Mouse (Mus musculus) MEL-GATA-1-ER (cell line): ENCODE data around the gene Vps51.
"Not testable (repeated sequence)": the region's sequence is repeated elsewhere in the genome, so short reads cannot be mapped to it uniquely, and the experiment has no call there.

Source experiments
- DNase-seq: peaks from one replicate; pipeline ENCODE4 v3.0.0-alpha.2; 2012; ENCODE audit warnings: low read depth; ENCODE audit errors: extremely low read depth

The Vps51 gene

DNA sequence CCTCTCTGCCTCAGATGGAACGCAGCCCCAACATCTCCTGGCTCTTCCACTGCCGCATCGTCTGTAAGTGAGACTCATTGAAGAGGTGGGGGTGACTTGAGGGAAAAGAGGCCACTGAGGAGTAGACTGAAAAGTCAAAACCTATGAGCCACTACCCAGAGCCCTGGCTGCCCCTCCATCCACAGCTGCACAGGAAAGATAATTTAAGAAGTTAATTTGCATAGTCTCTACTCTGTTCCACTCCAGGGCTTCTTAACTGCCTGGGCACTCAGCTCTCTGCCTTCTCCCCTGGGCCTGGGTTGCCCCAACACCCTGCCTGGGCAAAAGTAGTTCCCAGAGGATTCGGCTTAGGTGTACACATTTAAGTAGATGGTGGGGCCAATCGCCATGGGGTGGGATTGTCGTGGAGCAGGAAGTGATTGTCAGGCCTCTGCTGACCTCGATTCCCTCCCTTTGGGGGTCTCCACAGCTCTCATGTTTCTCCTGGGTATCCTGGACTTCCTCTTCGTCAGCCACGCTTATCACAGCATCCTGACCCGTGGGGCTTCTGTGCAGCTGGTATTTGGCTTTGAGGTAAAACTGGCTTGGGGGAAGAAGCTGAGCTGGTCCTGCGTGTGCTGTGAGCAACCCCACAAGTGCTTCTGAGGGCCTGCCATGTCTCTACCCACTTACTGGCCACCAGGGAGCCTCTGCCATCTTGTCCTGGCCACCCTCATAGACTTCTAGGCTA is 28.2 kb downstream of the Vps51 start:
- DNase-seq = peak; percentile 65

DNA sequence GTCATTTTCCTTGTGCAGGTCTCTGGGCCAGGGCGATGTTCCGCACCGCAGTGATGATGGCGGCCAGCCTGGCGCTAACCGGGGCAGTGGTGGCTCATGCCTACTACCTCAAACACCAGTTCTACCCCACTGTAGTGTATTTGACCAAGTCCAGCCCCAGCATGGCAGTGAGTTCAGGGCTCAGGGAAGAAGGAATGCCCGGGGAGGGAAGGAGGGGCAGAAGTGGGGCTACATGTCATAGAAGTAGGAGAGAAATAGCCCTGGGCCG is 29.2 kb downstream of the Vps51 start:
- no peak for DNase-seq

DNA sequence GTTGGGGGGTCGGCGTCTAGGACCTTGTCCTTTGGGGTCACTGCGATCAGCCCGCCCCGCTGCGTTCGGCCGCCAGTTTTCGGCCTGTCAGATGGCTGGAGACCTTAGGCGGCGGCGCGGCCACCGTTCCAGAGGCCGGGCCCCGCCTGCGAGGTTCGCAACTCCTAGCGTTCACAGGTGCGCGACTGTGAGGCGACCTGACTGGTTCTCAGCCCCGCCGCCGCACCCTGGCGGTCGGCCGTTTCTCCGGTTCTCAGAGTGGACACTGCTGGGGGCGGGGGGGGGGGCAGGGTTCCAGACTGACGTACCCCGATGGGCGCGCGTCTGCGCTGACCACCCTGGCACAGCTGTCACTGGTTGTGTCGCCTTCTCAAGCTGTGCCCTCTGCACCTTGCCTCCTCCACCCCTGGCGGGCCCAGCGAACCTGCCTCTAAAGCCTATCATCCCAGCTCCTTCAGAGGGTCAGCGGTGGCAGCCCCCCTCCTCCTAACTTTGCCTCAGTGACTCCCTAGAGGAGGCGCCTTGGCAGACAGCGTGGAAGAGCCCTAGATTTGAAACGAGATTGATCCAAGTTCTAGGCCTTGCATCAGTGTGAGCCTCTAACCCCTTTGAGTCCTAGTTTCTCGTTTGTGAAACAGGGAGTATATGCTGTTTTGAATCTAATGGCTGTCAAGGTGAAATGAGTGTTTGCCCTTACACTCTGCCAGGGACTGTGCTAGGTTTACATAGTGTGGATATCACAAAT is 29.7 kb downstream of the Vps51 start:
- DNase-seq = no peak

DNA sequence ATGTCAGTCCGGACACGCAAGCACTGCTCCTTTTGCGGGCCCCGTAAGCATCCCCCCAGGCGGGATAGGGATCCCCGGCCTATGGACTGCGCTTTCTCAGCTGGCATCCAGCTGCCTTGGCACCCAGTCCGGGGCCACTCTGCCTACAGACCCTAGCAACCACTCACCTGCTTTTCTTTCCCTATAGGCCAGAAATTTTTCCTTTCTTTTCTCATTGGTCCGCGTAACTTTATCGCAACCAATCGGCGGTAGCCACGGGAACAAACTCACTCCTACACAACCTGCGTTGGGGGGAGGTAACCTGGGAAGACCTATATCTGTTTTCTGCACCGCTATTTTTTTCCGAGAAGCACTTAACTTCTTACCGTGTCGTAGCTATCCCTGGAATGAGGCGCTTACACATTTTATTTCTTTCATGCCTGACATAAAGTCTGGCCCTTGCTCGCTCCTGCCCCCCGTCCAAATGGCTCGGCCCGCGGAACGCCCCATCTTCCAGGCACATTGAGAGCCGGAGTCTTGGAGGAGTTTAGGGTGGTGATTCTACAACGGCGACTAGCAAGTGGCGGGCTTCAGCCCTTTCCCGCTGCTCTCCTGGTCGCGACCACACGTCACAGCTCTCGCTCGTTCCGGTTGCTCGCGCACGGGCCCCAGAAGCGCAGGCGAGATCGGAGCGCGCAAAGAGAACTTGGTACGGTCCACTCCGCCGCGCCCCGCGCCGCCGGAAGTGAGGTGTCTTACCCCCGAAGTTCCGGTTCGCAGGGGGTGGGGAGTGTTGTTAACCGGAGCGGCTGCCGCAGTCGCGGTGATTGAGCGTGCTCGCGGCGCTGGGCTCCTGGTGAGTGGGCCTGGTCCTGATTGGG is 30.5 kb downstream of the Vps51 start, which contains the start of gene Syvn1:
Gene Syvn1, plus strand, starts transcription at position 283 of the 860 bp plus-strand sequence.
- peak; percentile 95 for DNase-seq

DNA sequence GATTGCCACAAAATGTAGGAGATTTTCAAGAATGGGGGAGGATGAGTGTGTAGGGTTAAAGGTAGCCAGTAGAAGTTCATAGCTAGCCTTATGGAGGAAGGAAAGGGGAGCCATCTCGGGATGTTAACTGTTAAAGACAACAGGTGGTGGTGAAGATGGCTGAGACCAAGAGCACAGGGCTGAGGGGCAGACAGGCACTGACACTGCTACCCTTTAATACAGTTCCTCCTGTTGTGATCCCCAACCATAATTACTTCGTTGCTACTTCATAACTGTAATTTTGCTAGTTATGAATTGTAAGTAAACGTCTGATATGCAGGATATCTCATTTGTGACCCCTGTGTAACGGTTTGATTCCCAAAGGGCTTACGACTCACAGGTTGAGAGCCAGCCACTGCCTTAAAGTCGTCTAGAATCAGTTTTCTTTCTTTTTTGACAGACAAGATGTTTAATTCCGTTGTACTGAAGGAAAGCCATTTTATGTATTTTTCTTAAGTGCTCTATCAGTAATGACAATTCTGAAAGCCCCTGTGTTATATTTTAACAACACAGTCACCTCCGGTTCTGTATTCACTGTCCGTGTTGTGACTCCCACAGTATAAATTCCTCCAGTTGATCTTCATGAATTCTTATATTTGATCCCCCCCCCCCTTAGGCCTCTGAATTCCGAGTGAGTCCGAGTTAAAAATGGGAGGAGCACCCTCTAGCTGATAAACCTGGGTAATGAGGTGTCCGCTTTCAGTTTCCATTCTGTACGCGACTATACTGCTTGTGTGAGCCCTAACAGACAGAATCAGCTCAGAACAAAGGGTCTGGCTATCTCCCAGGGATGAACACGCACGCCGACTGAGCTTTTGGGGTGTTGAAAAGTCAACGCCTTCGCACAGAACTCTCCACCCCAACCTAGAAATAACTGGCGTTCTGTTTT is 31.4 kb downstream of the Vps51 start:
- peak; percentile 71 for DNase-seq

DNA sequence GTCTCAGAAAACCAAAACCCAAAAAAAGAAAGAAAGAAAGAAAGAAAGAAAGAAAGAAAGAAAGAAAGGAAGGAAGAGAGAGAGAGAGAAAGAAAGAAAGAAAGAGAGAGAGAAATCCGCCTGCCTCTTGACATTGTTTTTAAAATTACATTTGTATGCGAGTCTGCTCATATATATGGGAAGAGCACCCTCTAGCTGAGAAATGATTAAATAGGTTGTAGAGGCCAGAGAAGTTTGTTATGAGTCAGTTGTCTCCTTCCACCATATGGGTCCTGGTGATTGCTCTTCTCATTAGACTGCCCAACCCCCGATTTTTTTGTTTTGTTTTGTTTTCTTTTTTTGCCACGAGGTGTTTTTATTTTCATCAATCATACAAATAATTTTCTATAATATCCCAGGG is 32.9 kb downstream of the Vps51 start:
- DNase-seq = not testable (repeated sequence)

DNA sequence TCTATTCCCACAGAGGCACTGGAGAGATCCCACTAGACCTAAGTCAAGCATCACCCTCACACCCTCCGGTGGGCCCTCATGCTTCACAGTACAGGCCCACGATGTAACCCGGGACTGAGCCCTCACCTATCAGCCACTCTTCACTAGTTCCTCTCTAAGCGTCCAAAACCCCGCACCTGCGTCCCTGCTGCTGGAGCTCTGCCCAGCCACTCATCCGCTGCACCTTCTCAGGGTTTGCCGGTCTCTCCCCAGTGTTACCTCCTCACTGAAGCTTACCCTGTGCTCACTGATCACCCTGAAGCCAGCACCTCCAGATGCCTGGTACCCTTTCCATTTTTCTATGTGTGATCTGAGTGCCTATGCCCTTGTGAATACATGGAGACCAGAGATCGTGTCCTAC is 34.7 kb downstream of the Vps51 start:
- DNase-seq = no peak

DNA sequence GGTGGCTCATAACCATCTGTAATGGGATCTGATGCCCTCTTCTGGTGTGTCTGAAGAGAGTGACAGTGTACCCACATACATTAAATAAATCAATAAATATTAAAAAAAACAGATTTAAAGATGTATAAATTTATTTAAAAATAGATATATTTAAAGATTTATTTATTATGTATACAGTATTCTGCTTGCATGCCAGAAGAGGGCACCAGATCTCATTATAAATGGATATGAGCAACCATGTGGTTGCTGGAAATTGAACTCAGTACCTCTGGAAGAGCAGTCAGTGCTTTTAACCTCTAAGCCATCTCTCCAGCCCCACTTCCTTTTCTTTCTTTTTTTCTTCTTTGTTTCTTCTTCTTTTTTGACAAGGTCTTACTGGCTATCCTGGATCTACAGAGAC is 37.0 kb downstream of the Vps51 start:
- DNase-seq = no peak

DNA sequence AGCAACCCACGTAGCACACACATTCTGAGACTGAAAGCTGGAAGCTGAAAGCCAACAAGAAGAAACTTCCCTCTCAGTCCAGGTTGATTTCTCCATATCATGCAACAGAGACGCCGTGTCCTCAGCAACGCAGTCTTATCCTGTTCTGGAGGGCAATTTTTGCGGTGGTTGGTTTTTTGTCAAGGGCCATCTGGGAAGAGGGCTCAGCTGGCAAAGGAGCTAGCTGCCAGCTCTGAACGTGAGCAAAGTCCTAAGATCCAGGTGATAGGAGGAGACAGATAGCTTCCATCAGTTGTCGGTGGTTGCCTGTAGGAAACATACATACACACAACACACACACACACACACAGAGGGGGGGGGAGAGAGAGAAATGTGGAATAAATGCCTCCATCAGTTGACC is 38.7 kb downstream of the Vps51 start:
- DNase-seq = no peak

DNA sequence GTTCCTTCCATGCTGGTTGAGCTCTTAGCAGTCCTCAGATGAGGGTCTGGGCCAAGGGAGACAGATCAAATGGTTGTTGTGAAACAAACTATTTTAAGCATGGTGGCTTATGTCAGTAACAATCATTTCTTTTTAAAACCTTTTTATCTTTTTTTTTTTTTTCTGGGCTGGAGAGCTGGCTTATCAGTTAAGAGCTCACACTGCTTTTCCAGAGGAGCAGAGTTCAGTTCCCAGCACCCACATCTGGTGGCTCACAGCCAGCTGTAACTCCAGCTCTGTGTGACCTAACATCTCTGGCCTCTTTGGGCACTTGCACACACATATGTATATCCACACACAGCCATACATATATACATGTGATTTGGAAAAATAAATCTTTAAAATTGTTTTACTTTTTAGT is 39.3 kb downstream of the Vps51 start:
- no peak for DNase-seq

DNA sequence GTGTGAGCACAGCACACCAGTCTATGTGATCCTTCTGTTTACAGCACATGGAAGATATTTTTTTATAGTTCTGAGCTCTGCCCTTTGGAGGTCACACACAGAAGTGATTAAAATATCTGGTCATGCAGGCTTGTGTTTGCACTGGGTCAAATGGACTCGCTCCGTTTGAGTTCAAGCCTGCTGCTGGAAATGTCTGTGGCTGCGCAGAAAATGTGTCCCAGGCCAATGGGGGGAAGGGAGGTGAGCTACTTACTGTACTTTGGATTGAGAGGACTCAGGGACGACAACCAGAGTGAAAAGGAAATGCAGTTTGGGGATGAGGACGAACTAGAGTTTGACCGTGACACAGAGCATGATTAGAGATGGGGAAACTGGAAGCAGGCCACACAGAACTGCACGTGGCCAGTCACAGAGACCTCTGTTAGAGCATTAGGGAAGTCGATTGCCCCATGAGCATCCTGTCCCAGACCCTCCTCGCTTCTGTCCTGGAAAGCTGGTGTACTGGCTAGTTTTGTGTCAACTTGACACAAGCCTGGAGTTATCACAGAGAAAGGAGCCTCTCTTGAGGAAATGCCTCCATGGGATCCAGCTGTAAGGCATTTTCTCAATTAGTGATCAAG is 41.0 kb downstream of the Vps51 start:
- DNase-seq = no peak

DNA sequence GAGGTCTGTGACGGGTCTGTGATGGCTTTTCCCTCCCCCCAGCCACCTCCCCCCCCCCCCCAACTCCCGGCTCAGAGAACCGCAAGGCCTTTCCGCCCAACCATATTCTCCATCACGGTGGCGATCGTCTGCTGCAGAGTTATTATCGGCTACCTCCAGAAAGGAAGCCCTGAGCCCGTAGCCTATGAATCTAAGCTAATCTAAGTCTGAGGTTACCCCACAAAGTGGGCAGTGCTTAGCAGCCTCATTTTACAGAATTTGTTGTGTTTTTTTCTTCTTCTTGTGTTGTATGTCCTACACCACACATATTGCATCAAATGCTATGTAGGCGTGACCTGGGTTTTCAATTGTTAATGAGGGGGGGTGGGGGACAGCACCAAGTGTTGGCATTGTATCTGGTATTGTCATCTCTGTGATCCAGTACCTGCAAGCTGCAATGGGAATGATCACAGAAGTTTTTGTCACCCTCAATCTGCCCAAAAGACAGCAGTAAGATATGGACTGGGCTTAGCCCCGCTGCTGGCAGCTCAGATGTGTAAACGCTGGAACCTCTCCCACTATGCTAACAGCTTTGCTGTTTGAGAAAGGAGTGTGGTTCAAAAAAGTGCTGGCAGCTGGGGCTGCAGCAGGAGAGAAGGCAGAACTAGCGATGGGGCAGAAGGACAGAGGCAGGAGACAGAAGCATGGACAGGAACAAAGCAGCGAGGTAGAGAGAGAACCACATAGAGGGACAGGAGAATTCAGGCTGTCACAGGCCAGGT is 46.3 kb downstream of the Vps51 start:
- DNase-seq = no peak

DNA sequence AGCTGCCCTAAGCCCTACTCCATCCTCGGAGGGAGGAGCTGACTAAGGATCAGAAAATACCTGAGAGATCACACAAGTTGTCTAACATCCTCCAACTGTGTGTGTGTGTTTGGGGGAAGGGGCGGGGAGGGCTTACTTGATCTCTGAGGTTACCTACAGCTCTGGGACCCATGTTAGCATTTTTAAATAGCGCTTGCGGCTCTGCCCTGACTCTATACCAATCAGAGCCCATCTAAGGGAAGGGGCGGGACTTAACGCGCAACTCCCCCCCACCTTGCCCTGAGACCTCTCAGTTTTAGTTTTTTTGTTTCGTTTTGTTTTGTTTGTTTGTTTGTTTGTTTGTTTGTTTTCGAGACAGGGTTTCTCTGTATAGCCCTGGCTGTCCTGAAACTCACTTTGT is 47.6 kb downstream of the Vps51 start:
- no peak for DNase-seq

DNA sequence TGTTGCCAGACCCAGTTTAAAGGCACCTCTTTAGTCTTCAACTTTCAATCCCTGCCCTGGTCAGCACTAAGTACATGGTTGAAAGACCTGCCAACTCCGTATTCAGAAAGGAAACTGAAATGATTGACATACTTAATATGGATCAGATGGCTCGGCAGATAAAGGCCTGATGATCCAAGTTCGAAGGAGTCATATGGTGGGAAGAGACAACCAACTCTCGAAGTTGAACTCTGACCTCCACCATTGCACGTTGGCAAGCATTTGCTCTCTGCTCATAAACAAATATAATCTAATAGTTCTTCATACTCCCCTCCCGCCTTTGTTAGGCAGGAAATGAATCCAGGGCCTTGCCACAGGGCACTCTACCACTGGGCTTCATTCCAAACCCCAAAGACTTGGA is 48.0 kb downstream of the Vps51 start:
- DNase-seq = no peak

DNA sequence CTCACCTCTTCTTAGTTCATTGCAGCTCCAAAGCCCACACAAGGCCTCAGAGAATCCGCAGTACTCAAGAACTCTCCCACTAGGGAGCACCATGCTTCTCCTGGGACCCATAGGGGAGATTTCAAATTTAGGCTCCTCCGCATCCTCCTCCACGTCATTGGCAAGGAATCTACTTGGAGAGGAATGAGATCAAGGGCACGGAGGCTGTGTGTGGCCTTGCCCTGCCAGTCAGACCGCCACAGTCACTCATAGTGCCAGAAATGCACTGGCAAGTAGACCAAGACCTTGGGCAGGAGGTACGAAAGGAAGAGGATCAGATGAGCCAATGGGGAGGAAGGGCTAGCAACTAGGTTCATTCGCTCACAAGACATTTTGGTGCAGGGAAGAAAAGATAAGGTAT is 53.1 kb downstream of the Vps51 start:
- no peak for DNase-seq

DNA sequence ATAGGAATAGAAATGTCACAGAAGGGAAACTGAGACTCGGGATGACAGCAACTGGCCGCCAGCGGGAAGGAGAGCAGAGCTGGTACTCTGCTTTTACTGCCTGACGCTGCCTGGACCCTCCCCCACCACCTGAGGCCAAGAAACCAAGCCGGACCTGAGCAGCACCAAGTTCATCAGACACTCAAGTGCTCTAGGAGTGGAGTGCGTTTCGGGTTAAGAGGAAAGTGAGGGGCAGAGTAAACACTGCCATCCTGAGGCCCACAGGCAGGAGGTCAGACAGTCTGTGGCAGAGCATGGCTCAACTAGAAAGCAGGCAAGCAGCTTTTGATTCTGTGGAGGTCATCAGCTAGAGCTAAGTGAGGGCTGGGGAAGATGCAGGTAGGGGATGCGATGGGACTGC is 54.0 kb downstream of the Vps51 start:
- DNase-seq = no peak

DNA sequence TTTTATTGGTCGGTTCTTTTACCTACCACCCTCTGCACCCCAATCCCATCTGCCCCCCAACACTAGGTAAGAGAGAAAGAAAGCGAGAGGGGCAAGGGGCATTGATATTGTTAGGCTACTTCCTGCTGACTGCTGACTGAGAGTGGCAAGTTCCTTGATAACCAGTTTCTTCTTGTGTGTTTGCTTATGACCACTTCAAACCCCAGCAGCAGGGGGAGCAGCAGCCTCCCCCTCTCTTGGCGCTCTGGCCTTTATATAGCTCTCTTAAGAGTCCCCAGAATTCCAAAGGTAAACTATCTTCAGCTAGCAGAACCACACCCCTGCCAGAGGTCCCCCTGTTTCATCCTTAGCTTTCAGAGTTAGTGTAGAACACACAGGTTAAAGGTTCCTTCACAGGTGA is 56.8 kb downstream of the Vps51 start:
- no peak for DNase-seq

DNA sequence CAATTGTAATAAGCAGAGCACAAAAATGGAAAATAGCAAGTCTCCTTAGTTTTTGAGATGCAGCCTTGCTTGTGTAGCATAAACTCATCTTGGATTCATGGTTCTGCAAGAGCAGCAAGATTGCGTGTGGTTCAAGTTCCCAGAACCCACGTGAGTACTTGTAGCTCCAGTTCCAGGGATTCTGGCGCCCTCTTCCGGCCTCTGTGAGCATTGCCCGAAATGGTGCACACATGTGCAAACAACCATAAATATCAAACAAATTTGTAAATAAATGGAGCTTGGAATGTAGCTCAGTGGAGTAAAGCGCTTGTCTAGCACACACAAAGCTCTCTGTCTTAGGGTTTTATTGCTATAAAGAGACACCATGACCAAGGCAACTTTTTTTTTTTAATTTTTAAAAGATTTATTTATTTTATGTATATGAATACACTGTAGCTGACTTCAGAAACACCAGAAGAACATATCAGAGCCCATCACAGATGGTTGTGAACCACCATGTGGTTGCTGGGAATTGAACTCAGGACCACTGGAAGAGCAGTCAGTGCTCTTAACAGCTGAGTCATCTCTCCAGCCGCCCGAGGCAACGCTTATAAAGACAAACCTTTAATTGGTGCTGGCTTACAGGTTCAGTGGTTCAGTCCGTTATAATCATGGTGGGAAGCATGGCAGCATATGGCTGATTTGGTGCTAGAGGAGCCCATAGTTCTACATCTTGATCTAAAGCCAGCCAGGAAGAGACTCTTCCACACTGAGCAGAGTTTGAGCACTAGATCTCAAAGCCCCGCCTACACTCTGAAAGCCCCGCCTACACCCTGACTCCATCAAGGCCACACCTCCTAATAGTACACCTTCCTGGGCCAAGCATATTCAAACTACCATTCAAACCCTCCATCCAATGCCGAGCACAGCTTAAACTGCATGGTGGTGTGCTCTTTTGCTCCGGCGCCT is 58.6 kb downstream of the Vps51 start:
- DNase-seq = peak; percentile 83
